Mouse (Mus musculus): ENCODE data around the gene Rapgef5.

Gene Rapgef5

GRCm38 (mm10) chr12:117619523-117620023 lies 103.3 kb downstream of the Rapgef5 start:
- no peak for DNase-seq (ENCODE audit: low read depth)

DNA sequence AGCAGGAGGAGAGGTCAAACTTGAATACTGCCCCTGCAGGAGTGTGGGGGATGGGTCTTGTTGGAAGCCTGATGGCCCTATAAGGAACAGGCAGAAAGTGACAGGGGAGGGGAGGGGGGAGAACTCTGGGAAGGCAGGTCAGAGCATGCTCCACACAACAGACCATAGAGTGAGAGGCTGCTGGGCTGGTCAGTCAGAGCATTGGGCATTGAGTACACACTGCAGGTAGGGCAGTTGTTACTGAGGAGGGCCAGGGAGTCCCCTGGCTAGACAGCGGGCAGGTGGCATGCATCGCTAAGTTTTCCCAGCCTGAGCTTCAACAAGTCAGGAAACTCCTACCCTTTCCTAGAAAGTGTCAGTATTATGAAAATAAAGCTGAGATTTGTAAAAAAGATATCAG lies 106.7 kb downstream of the Rapgef5 start:
- DNase-seq (ENCODE audit: low read depth), result no peak

- DNase-seq (ENCODE audit: low read depth), result no peak
Observed at GRCm38 (mm10) chr12:117627311-117627710, 111.0 kb downstream of the Rapgef5 start.

- DNase-seq (ENCODE audit: low read depth), result peak; percentile 12
Observed at GRCm38 (mm10) chr12:117628321-117629093, 112.2 kb downstream of the Rapgef5 start.

DNA sequence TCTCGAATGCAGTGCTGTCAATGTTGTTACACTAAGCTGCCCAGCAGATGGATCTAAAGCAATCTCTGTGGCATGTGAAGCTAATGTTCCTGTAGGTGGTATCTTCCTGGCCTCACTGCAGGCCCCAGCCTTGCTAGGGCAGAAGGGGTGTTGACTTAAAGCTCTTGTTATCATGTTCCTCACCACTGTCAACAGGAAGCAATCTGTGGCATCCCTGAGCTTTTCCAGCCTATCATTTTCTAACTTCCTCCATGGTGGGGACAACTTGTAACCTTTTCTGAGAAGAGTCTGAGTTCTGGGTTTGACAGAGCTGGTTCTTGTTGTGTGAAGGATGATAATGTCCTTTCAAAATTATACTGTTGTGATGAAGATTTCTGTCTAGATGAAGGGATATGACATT lies 115.9 kb downstream of the Rapgef5 start:
- DNase-seq (ENCODE audit: low read depth), result peak; percentile 5

GRCm38 (mm10) chr12:117636139-117636772 lies 120.0 kb downstream of the Rapgef5 start:
- no peak for DNase-seq (ENCODE audit: low read depth)

- DNase-seq (ENCODE audit: low read depth), result no peak
Observed at GRCm38 (mm10) chr12:117636969-117637368, 120.7 kb downstream of the Rapgef5 start.

- peak; percentile 60 for DNase-seq (ENCODE audit: low read depth)
Observed at GRCm38 (mm10) chr12:117638833-117639232, 122.6 kb downstream of the Rapgef5 start.

- DNase-seq (ENCODE audit: low read depth), result peak; percentile 27
Observed at GRCm38 (mm10) chr12:117639356-117640121, 123.3 kb downstream of the Rapgef5 start.

DNA sequence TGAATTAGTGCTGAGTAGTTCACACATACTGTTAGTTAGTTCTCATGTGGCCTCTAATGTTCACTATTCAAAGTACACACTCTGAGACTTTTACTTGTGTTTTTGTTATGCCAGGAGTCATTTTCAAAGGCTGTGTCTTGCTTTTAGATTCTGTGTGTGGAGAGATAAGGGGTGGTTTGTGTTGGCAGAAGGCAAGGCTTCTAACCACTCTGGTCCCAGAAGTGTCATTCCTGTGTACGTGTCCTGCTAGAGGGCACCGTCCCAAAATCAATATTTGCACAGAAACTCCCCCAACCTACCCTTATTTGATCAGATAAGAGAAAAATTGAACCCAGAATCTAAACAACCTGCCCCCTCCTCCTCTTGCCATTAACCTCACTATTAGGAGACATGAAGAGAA lies 126.2 kb downstream of the Rapgef5 start:
- no peak for DNase-seq (ENCODE audit: low read depth)

DNA sequence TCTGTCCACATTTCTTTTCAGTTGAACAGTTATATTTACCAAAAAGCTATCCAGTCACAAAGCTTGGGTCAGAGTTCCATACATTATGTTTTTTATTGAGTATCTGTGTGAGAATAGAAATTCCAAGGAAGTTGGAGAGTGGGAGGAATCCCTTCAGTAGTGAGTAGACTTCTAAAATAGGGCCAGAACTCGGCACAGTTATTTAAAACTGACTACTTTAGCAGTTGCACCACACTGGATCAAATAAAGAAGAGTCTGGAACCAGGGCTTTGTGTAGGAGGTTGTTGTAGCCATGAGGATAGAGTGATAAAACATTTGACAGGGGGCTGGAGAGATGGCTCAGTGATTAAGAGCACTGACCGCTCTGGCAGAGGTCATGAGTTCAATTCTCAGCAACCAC lies 129.5 kb downstream of the Rapgef5 start:
- no peak for DNase-seq (ENCODE audit: low read depth)

DNA sequence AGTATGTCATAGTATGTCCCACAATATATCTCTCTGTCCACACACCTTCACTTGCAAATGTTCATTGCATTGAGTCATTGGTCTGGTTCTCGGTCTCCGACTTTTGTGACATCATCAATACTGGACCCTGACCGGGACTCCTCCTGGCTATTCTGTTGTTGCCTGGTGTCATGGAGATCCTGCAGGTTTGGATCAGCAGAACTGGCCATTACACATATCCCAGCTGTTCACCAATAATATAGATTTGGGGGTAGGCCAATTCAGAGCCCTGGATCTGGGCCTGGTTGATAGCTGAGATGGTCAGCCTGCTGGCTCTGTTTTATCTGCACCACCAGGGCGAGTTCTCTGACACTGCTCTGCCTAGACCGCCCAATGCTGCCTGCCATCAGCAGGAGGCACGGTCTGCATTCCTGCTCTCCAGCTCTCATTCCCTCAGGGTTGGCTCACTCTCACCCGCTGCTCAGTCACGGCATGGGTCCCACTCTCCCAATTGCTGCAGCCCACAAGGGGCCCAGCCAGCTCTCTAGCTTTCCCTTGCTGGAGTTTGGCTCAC lies 137.7 kb downstream of the Rapgef5 start:
- no peak for DNase-seq (ENCODE audit: low read depth)

GRCm38 (mm10) chr12:117656935-117657334 lies 140.7 kb downstream of the Rapgef5 start:
- DNase-seq (ENCODE audit: low read depth), result no peak

- DNase-seq (ENCODE audit: low read depth), result no peak
Observed at GRCm38 (mm10) chr12:117657766-117658165, 141.5 kb downstream of the Rapgef5 start.

GRCm38 (mm10) chr12:117658821-117659220 lies 142.5 kb downstream of the Rapgef5 start:
- no peak for DNase-seq (ENCODE audit: low read depth)

- no peak for DNase-seq (ENCODE audit: low read depth)
Observed at GRCm38 (mm10) chr12:117660361-117660760, 144.1 kb downstream of the Rapgef5 start.

GRCm38 (mm10) chr12:117661871-117662270 lies 145.6 kb downstream of the Rapgef5 start:
- no peak for DNase-seq (ENCODE audit: low read depth)

GRCm38 (mm10) chr12:117663637-117664036 lies 147.4 kb downstream of the Rapgef5 start:
- DNase-seq (ENCODE audit: low read depth), result no peak

DNA sequence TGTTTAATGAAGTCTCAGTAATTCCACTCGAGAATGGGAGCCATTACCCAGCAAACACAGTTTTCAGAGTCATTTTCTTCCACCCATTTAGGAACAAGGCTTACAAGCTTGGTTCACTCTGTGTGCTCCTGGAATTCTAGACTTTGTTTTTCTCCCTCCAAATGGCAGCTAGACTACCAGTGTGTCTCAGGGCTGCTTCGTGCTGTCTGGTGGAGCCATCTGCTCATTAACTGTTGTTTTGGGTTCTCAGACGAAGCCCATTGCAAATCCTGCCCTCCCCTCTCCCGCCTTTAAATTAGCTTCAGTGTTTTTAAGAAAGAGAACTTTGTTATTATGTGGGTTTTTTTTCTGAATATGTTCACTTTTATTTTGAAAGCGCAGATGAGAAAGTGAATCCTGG lies 148.4 kb downstream of the Rapgef5 start:
- DNase-seq (ENCODE audit: low read depth), result no peak

DNA sequence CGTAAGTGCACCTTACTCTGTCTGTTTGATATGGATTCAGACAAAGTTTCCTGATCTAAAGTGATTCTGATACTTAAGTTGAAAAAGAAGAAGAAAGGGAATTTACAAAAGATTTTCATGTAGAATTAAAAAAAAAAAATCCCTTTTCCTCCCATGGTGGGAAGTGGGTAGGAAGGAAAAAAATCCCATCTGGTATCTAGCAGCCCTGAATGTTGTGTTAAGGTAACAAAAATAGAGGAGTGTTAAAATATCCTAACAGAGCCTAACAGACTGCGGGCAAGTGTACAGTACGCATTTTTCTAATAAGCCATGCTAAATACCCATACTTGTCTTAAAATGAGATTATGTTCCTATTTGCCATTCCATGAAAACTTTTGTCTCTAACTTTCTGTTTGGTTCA lies 150.1 kb downstream of the Rapgef5 start:
- DNase-seq (ENCODE audit: low read depth), result no peak

- no peak for DNase-seq (ENCODE audit: low read depth)
Observed at GRCm38 (mm10) chr12:117669610-117670400, 153.5 kb downstream of the Rapgef5 start.

DNA sequence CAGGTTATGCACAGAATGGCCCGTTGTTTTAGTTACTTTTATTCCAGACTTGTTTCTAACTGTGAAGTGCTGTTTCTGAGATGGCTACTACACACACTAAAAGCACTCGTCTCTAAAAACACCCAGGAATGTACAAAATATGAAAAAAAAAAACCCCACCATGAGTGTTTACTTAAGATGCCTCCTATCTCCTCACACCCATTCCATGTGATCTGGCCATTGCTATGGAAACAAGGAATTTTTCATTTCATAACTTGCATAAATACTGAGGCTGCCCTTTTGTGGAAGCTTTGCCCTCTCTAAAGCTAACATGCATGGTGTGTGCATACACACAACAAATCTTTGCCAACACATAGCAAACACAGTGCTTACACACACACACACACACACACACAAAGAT lies 156.9 kb downstream of the Rapgef5 start:
- DNase-seq (ENCODE audit: low read depth), result no peak

Data from induced T-regulatory cell, adult 2 months (primary cell).